Mouse (Mus musculus): Measurements from ENCODE around the gene Akap13. TPM values are rescaled to one million over a fixed set of nuclear protein-coding genes. Genes with fewer than 3 reads are reported as not detected.
"Not testable (repeated sequence)": the region's sequence is repeated elsewhere in the genome, so short reads cannot be mapped to it uniquely, and the experiment has no call there.

Akap13 gene
- polyA plus RNA-seq, 1 experiment from 2014 or later, result 69.8 TPM

DNA sequence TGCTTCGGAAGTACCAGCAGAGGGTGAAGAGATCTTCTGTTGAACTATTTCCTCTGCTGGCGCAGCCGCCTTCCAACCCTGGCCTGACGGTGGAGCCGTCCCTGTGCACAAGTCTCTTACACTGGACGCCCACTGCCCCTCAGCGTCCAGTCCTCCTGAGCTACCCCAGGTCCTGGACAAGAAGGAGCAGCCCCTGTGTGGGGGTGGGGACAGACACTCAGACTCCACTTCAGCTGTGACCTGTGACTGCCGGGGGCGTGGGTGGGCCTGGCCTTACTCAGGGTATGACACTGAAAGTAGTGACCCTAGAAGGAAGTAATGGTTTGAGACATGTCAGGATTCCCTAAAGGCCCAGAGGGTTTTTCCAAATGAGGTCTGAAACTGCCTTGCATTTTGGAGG is 295.2 kb downstream of the Akap13 start:
- Histone ChIP-seq H3K9me3 (ENCODE audit: control insufficient read depth, low read length) (no peaks in the 10 kb centered on the region), H3K9ac (ENCODE audit: low read depth, low read length) (no peak overlapping the region), H3K36me3 (ENCODE audit: control insufficient read depth, insufficient read depth, low read length) (peaks cover 56% of the 10 kb centered on the region), H3K4me2 (replicated peaks; ENCODE audit: low read depth, low read length) (no peak overlapping the region), H3K27ac (ENCODE audit: low read depth, low read length) (no peak overlapping the region), H3K4me1 (ENCODE audit: control insufficient read depth, insufficient read depth, low read length) (peaks cover 8% of the 10 kb centered on the region), H3K27me3 (ENCODE audit: control insufficient read depth, insufficient read depth, low read length) (no peaks in the 10 kb centered on the region), H3K4me3 (ENCODE audit: low read length) (no peak overlapping the region)
- whole genome bisulfite sequencing, result 75% methylated on average over 9 of the region's 9 CpGs
- no peak for ATAC-seq (ENCODE audit: low FRiP score, low TSS enrichment)

DNA sequence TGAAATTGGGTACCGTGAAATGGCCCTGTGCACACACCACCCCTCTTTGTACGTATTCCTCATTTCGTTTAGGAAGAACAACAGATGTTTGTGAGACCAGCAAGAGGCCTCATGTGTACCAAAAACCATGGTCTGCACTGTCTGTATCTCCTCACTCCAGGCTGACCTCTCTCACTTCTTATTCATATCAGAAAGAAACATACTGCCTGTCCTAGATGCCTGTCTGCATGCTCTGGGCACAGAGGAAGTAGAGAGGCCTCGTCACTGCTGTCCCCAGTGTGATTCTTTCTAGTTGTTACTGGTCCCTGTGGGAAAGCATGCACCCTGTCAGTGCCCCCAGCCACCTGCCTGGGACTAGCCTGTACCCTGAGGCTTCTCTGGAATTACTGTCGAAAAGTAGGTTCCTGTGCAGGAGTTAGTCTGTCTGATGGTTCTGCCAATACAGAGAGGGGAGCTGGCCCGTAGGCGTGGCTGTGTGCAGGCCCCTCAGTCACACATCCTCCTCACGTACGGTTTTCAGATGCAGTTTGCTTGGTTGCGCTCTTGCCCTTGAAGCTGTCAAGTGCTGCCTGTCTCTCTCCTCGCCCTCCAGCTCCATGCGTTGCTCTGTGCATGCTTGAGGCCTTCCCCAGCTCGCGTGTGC is 295.9 kb downstream of the Akap13 start:
- Histone ChIP-seq H3K36me3 (ENCODE audit: control insufficient read depth, insufficient read depth, low read length) (peaks cover 56% of the 10 kb centered on the region), H3K4me3 (ENCODE audit: low read length) (no peak overlapping the region), H3K9ac (ENCODE audit: low read depth, low read length) (no peak overlapping the region), H3K27me3 (ENCODE audit: control insufficient read depth, insufficient read depth, low read length) (no peaks in the 10 kb centered on the region), H3K9me3 (ENCODE audit: control insufficient read depth, low read length) (no peaks in the 10 kb centered on the region), H3K27ac (ENCODE audit: low read depth, low read length) (no peak overlapping the region), H3K4me2 (replicated peaks; ENCODE audit: low read depth, low read length) (no peak overlapping the region), H3K4me1 (ENCODE audit: control insufficient read depth, insufficient read depth, low read length) (peaks cover 8% of the 10 kb centered on the region)
- 82% methylated on average over 14 of the region's 14 CpGs for WGBS
- no peak for ATAC-seq (ENCODE audit: low FRiP score, low TSS enrichment)

DNA sequence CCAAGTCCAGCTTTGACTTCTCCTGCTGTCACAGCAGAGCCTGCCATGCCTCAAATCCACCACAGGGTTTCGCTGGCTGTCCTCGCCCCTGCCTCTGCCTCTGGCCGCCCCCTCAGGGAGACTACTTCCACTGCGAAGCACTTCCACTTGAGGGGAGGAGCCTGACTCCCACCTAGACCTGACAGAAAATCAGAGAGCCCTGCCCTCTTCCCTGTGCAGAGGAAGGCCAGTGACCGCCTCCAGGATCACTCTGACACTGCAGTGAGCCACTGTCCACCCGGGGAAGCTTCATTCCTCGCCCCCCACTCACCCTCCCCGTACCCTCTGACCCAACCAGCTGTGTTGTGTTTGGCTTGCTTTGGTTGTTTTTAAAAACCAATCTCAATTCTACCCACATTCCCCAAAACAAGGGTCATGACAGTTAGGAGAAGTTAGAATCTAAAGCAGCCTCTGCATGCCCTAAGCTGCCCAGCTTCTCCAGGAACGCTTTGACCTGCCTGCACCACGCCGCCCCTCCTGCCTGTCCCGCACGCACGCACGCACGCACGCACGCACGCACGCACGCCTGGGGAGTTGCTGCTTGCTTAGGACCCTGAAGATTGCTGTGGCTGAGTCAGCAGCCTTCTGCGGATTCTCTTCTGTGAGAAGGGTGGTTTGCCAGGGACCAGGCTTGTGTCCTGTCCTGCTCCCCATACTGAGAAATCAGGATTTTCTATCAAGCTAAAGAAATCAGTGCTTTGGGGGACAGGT is 297.3 kb downstream of the Akap13 start:
- peak; percentile 63 for ATAC-seq (ENCODE audit: low FRiP score, low TSS enrichment)
- no peak overlapping the region for H3K4me2 ChIP-seq (replicated peaks; ENCODE audit: low read depth, low read length)

DNA sequence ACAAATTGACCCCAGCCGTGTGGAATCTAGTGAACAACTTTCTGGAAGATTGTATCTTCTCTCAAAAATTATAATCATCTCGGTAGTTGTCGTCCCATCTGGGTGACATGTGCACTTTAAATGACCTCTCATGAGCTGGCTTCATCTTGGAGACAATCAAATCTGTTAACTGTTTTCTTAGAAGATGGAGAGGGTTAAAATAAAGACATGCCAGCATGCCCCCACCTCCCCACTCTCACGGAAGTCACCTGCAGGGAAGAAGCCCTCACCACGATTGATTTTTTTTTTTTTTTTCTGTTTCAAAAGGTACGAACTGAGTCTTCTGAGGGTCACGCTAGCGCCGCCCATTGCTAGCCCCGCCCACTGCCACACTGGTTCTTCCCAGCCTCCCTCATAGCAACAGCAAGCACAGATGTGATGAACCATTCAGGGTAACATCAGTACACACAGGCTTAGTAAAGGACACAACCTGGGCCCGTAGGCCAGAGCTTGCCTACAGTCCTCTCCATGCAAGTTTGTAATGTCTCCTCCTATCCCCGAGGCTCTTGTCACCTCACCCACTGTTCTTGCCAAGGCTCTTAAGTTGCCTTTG is 298.0 kb downstream of the Akap13 start:
- no peak overlapping the region for H3K4me2 ChIP-seq (replicated peaks; ENCODE audit: low read depth, low read length)
- no peak for ATAC-seq (ENCODE audit: low FRiP score, low TSS enrichment)
- H3K4me3 ChIP-seq (ENCODE audit: low read length), result no peak overlapping the region
- H3K27me3 ChIP-seq (ENCODE audit: control insufficient read depth, insufficient read depth, low read length), result no peaks in the 10 kb centered on the region
- H3K4me1 ChIP-seq (ENCODE audit: control insufficient read depth, insufficient read depth, low read length), result peaks cover 8% of the 10 kb centered on the region
- no peaks in the 10 kb centered on the region for H3K9me3 ChIP-seq (ENCODE audit: control insufficient read depth, low read length)
- 51% methylated on average over 12 of the region's 12 CpGs for WGBS
- H3K36me3 ChIP-seq (ENCODE audit: control insufficient read depth, insufficient read depth, low read length), result peaks cover 37% of the 10 kb centered on the region
- no peak overlapping the region for H3K9ac ChIP-seq (ENCODE audit: low read depth, low read length)
- H3K27ac ChIP-seq (ENCODE audit: low read depth, low read length), result no peak overlapping the region

More for the DNA sequence above, 297.3 kb downstream of the Akap13 start:
- H3K4me3 ChIP-seq (ENCODE audit: low read length), result no peak overlapping the region
- no peak overlapping the region for H3K9ac ChIP-seq (ENCODE audit: low read depth, low read length)
- no peaks in the 10 kb centered on the region for H3K9me3 ChIP-seq (ENCODE audit: control insufficient read depth, low read length)
- no peak overlapping the region; the same call in 1 of the 2 replicates for H3K27ac ChIP-seq (ENCODE audit: low read depth, low read length)
- H3K4me1 ChIP-seq (ENCODE audit: control insufficient read depth, insufficient read depth, low read length), result peaks cover 8% of the 10 kb centered on the region
- WGBS, result 47% methylated on average over 22 of the region's 22 CpGs
- no peaks in the 10 kb centered on the region for H3K27me3 ChIP-seq (ENCODE audit: control insufficient read depth, insufficient read depth, low read length)
- peaks cover 44% of the 10 kb centered on the region for H3K36me3 ChIP-seq (ENCODE audit: control insufficient read depth, insufficient read depth, low read length)

DNA sequence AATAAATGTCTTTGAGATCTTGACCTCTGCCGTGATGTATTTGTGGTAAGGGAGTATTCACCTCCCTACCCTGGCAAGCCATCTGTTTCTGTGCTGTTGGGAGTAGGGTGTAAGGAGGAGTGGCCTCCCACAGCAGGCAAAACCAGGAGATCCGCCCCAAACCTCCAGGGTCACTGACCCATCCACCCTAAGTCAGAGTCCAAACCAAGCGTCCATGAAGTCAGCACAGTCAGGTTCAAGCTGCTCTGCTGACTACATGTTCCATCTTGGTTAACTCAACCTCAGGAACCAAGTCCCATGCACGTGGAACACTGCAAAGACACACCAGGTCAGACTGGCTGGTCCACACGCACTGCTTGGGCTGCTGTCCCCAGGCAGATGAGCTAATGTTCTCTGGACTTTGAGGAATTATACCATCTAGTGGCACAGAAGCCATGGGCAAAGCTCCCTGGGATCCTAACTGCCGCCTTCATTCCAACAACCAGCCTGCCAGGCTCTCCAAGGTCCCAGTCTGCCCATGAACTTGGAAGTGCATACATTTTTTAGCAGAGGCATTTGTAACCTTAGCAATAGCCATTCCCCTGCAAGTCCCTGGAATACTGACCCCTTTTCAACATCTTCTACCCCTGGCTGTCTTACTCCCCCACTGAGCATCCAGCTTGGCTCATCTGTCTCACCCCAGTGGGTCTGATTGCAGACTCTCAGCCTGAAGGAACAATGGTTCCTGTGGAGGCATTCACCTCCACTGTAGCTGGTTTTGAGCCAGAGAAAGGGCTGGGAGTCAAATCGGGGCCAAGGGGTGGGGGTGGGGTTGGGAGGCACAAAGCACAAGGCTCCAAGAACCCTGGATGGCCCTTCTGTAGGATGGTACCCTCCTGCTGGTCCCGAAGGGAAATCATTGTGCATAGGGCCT is 299.5 kb downstream of the Akap13 start:
- Histone ChIP-seq H3K4me3 (ENCODE audit: low read length) (no peak overlapping the region), H3K27ac (ENCODE audit: low read depth, low read length) (no peak overlapping the region), H3K27me3 (ENCODE audit: control insufficient read depth, insufficient read depth, low read length) (no peaks in the 10 kb centered on the region), H3K36me3 (ENCODE audit: control insufficient read depth, insufficient read depth, low read length) (peaks cover 22% of the 10 kb centered on the region), H3K9ac (ENCODE audit: low read depth, low read length) (no peak overlapping the region), H3K9me3 (ENCODE audit: control insufficient read depth, low read length) (no peaks in the 10 kb centered on the region), H3K4me2 (replicated peaks; ENCODE audit: low read depth, low read length) (no peak overlapping the region), H3K4me1 (ENCODE audit: control insufficient read depth, insufficient read depth, low read length) (peaks cover 8% of the 10 kb centered on the region)
- ATAC-seq (ENCODE audit: low FRiP score, low TSS enrichment), result peak; percentile 25; the same call in 1 of the 2 replicates
- WGBS, result 44% methylated on average over 8 of the region's 8 CpGs

DNA sequence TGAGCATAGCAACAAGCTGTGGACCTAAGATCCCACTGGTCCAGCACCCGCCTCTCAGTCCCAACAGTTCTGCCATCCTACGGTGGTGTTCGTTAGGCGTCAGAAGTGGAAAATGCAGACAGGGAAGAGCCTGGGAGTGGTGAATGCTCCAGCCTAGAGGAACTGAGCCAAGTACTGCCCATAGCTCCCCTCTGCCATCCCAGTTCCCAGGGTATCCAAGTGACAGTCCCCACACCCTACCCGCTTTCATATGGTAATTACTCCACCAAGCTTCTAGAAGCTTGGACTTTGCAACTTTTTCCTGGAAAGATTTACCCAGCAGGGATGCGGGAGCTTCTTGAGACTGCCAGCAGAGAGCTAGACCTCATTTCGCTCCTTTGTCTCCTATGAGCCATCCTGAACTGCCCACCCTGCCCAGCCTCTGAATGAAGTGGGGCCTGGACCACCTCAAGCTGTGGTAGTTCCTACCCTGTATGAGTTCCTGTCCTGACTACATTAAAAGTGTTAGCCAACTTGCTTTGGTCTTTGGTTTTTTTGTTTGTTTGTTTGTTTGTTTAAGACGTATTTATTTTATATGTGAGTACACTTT is 300.6 kb downstream of the Akap13 start:
- Histone ChIP-seq H3K4me3 (ENCODE audit: low read length) (no peak overlapping the region), H3K4me1 (ENCODE audit: control insufficient read depth, insufficient read depth, low read length) (peaks cover 8% of the 10 kb centered on the region), H3K9me3 (ENCODE audit: control insufficient read depth, low read length) (no peaks in the 10 kb centered on the region), H3K9ac (ENCODE audit: low read depth, low read length) (no peak overlapping the region), H3K36me3 (ENCODE audit: control insufficient read depth, insufficient read depth, low read length) (peaks cover 11% of the 10 kb centered on the region), H3K27me3 (ENCODE audit: control insufficient read depth, insufficient read depth, low read length) (no peaks in the 10 kb centered on the region), H3K27ac (ENCODE audit: low read depth, low read length) (no peak overlapping the region), H3K4me2 (replicated peaks; ENCODE audit: low read depth, low read length) (no peak overlapping the region)
- ATAC-seq (ENCODE audit: low FRiP score, low TSS enrichment), result no peak
- 93% methylated on average over 8 of the region's 8 CpGs for whole genome bisulfite sequencing

DNA sequence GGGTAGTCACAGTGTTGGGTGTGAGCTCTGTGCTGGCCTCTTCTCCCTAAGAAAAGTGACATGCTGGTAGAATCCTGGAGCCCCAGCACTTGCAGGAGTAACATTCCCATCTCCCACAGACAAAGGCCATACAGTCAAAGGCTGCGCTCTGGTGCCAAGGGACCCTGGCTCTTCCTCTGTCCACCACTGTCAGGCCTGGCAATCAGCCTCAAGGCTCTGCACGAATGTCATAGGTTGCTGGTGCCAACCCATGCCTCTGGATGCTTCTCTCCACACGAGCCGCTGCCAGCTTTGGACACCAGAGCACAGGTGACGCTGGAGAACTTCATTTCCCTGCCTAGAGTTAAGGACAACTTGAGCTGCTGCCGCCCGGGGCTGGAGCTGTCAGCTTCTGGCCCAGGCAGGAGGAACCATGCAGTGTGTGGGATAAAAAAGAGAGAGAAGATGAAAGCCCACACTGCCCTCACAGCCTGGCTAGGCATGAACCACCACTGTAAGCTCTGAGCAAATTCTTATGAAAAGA is 304.7 kb downstream of the Akap13 start:
- no peak overlapping the region for H3K9ac ChIP-seq (ENCODE audit: low read depth, low read length)
- H3K27me3 ChIP-seq (ENCODE audit: control insufficient read depth, insufficient read depth, low read length), result no peaks in the 10 kb centered on the region
- H3K36me3 ChIP-seq (ENCODE audit: control insufficient read depth, insufficient read depth, low read length), result no peaks in the 10 kb centered on the region
- no peaks in the 10 kb centered on the region for H3K4me1 ChIP-seq (ENCODE audit: control insufficient read depth, insufficient read depth, low read length)
- no peak overlapping the region for H3K27ac ChIP-seq (ENCODE audit: low read depth, low read length)
- H3K9me3 ChIP-seq (ENCODE audit: control insufficient read depth, low read length), result no peaks in the 10 kb centered on the region
- ATAC-seq (ENCODE audit: low FRiP score, low TSS enrichment), result no peak
- 89% methylated on average over 7 of the region's 7 CpGs for WGBS
- H3K4me3 ChIP-seq (ENCODE audit: low read length), result no peak overlapping the region
- no peak overlapping the region for H3K4me2 ChIP-seq (replicated peaks; ENCODE audit: low read depth, low read length)

DNA sequence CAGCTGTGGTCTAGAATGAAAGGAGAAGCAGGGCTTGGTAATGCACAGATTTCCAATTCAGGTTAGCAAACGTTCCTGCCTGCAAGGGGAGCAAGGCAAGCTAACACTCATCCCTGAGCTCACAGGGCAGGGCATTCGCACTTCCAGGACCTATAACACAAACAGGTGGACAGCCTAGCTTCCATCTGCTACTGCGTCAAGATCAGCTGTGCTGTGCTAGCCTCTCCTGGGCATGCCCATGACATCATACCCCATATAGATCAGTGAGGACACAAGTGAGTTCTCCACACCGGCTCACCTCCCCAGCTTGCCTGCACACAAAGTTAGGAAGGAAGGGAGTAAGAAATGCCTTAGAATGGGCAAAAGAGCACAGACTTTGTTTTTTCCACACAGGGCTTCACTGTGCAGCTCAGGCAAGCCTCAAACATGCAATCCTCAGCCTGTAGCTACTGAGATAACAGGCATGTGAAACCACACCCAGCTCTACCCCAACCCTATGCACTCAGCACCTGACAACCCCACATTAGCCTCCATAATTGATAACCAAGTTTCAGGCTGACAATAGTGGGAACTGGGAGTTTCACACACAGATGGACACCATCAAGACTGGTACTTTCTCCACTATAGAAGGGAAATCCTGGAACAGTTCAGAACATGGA is 305.5 kb downstream of the Akap13 start:
- H3K36me3 ChIP-seq (ENCODE audit: control insufficient read depth, insufficient read depth, low read length); H3K4me1 ChIP-seq (ENCODE audit: control insufficient read depth, insufficient read depth, low read length); H3K9me3 ChIP-seq (ENCODE audit: control insufficient read depth, low read length); H3K27me3 ChIP-seq (ENCODE audit: control insufficient read depth, insufficient read depth, low read length); H3K4me2 ChIP-seq (replicated peaks; ENCODE audit: low read depth, low read length); H3K9ac ChIP-seq (ENCODE audit: low read depth, low read length); H3K4me3 ChIP-seq (ENCODE audit: low read length); ATAC-seq (ENCODE audit: low FRiP score, low TSS enrichment); H3K27ac ChIP-seq (ENCODE audit: low read depth, low read length): not testable (repeated sequence)
- 68% methylated on average over 4 of the region's 4 CpGs for WGBS
